Mouse (Mus musculus) forebrain, embryonic 14.5 days (tissue): Measurements from ENCODE around the gene Vmac. TPM values are rescaled to one million over a fixed set of nuclear protein-coding genes. Genes with fewer than 3 reads are reported as not detected.

Experiments used
- ATAC-seq: fragments of 200-750 bp; cut with Nextera tagmentation; 2 replicates; pipeline ENCODE4 v1.8.0; 2017; ENCODE audit warnings: mild to moderate bottlenecking, moderate library complexity
- DNase-seq: peaks from one replicate; pipeline ENCODE4 v3.0.0-alpha.2; 2015; ENCODE audit warnings: low spot score
- H3K27ac ChIP-seq: fragments of 300-500 bp; sonication (generic); 2 replicates; pipeline ENCODE4 v1.5.1; 2014; ENCODE audit warnings: low read depth, mild to moderate bottlenecking, control low read depth, low read length, moderate library complexity
- H3K27me3 ChIP-seq: fragments of 300-500 bp; sonication (generic); replicated peaks from 2 replicates; pipeline ENCODE4 v1.6.1; 2014; ENCODE audit warnings: low read length, control low read depth, mixed read lengths; ENCODE audit not compliant: control insufficient read depth, insufficient read depth
- H3K36me3 ChIP-seq: fragments of 300-500 bp; sonication (generic); 2 replicates; pipeline ENCODE4 v1.6.1; 2014; ENCODE audit warnings: low read length, control low read depth; ENCODE audit not compliant: control insufficient read depth, insufficient read depth
- H3K4me1 ChIP-seq: fragments of 300-500 bp; sonication (generic); 2 replicates; pipeline ENCODE4 v1.6.1; 2014; ENCODE audit warnings: antibody characterized with exemption, low read length, control low read depth; ENCODE audit not compliant: control insufficient read depth, insufficient read depth
- H3K4me2 ChIP-seq: fragments of 300-500 bp; sonication (generic); 2 replicates; pipeline ENCODE4 v1.6.1; 2014; ENCODE audit warnings: mild to moderate bottlenecking, control low read depth, low read length
- H3K4me3 ChIP-seq: fragments of 300-500 bp; sonication (generic); 2 replicates; pipeline ENCODE4 v1.5.1; 2014; ENCODE audit warnings: low read depth, low read length, control low read depth
- H3K9ac ChIP-seq: fragments of 300-500 bp; sonication (generic); 2 replicates; pipeline ENCODE4 v1.6.1; 2014; ENCODE audit warnings: mild to moderate bottlenecking, low read length, control low read depth, moderate library complexity
- H3K9me3 ChIP-seq: fragments of 300-500 bp; sonication (generic); replicated peaks from 2 replicates; pipeline ENCODE4 v1.6.1; 2016; ENCODE audit warnings: low read length, control low read depth, mixed read lengths; ENCODE audit not compliant: control insufficient read depth
- WGBS: fragments of 180-500 bp; shearing (Covaris S2); extraction: QIAGEN DNeasy Blood & Tissue Kit; methylation state at CpG from one replicate; pipeline ENCODE4 v1.1.7; 2014; 5-methylcytosine and 5-hydroxymethylcytosine counted together
- polyA plus RNA-seq: library from polyadenylated mRNA; unstranded; fragments of >200 nt; fragmentation: Nextera tagmentation; extraction: Ambion mirVana; gene quantifications from 2 replicates; pipeline ENCODE4 v1.2.1, GENCODE M21; 2014

Gene Vmac
- polyA plus RNA-seq, 1 experiment from 2014 or later, result 24.6 TPM

DNA sequence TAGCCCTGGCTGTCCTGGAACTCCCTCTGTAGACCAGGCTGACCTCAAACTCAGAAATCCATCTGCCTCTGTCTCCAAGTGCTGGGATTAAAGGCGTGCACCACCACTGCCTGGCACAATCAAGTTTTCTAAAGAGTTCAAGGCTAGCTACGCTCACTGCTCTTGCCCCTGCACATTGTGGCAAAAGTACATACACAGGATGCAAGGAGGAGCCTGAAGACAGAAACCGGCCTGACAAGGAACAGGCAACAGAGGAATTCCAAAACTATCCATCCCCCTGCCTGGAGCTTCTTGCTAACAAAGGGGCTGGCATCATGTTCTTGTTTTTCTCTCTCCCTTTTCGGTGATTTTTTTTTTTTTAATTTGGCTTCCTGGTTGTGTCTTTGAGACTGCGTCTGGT is 26.4 kb upstream of the Vmac start:
- Histone ChIP-seq H3K4me2 (no peak overlapping the region), H3K4me3 (no peak overlapping the region), H3K4me1 (no peaks in the 10 kb centered on the region), H3K9me3 (no peaks in the 10 kb centered on the region), H3K27ac (no peak overlapping the region), H3K27me3 (no peaks in the 10 kb centered on the region), H3K36me3 (no peaks in the 10 kb centered on the region), H3K9ac (no peak overlapping the region)
- ATAC-seq, result no peak
- DNase-seq, result no peak
- WGBS, result 69% methylated on average over 5 of the region's 5 CpGs

DNA sequence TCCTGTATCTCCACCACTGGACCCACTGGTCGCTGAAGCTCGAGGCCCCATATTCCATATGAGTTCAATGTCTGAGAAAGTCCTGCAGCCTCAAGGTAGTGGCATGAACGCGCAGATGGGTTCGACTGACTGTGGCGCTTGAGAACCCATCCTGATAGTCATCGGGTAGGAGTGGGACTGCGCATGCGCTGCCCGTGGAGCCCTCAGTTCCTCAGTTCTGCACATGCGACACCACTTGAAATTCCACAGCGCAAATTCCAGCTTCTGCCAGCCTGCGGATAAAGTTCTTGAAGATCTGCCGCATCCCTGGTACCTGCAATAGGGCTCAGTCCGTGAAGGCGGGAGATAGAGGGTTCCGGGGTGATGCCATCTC is 23.0 kb upstream of the Vmac start:
- Histone ChIP-seq H3K27ac (no peak overlapping the region), H3K4me2 (no peak overlapping the region), H3K36me3 (no peaks in the 10 kb centered on the region), H3K4me1 (no peaks in the 10 kb centered on the region), H3K4me3 (no peak overlapping the region), H3K9me3 (no peaks in the 10 kb centered on the region), H3K9ac (no peak overlapping the region), H3K27me3 (no peaks in the 10 kb centered on the region)
- WGBS, result 79% methylated on average over 17 of the region's 17 CpGs
- no peak for ATAC-seq
- no peak for DNase-seq

DNA sequence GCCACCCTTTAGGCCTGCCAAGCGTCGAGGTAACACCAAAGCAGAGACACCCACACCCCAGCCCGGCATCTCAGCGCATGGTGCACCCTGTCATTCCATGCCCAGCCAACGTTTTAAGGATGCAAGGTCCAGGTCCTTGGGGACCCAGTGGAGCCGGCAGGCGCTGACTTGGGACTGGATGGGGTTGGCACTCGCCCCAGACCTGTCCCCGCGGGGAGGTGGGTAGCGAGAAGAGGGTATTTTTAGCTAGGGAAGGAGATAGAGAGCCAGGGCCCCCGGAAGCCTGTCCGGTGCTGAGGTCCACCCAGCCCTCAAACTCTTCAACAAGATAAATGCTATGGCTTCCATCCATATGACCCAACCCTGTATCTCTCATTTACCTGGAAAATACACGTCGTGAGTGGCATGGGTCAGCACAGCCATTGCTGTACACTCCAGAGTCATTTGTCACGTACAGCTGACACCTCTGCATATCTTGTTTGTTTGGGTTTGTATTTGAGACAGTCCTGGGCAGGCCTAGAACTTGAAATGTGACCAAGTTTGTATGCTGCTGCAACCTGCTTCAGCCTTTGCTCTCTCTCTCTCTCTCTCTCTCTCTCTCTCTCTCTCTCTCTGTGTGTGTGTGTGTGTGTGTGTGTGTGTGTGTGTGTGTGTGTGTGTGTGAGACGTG is 22.4 kb upstream of the Vmac start:
- DNase-seq (no peak), ATAC-seq (no peak)
- Histone ChIP-seq H3K4me1 (no peaks in the 10 kb centered on the region), H3K9me3 (no peaks in the 10 kb centered on the region), H3K4me3 (no peak overlapping the region), H3K36me3 (no peaks in the 10 kb centered on the region), H3K27me3 (no peaks in the 10 kb centered on the region), H3K27ac (no peak overlapping the region), H3K4me2 (no peak overlapping the region), H3K9ac (no peak overlapping the region)
- WGBS, result 83% methylated on average over 17 of the region's 17 CpGs

DNA sequence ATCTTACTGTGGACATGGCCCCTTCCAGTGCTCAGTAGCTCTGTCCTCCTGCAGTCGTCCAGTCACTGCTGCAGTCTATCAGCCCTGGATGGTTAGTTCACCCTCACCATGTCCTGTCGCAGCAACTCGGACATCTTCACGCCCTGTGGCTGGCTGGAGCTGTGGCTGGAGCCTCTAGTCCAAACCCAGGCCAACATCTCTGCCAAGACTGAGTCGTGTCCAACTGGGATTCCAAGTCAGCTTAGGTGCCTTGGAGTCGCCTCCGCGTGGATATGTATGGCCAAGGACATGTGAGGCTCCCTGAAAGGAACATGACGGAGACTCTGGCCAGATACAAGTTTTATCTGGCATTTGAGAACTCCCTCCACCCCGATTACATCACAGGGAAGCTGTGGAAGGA is 20.4 kb upstream of the Vmac start:
- Histone ChIP-seq H3K4me2 (no peak overlapping the region), H3K4me3 (no peak overlapping the region), H3K36me3 (no peaks in the 10 kb centered on the region), H3K9ac (no peak overlapping the region), H3K27me3 (no peaks in the 10 kb centered on the region), H3K27ac (no peak overlapping the region), H3K4me1 (no peaks in the 10 kb centered on the region), H3K9me3 (no peaks in the 10 kb centered on the region)
- ATAC-seq (no peak), DNase-seq (no peak)
- 84% methylated on average over 10 of the region's 10 CpGs for WGBS

DNA sequence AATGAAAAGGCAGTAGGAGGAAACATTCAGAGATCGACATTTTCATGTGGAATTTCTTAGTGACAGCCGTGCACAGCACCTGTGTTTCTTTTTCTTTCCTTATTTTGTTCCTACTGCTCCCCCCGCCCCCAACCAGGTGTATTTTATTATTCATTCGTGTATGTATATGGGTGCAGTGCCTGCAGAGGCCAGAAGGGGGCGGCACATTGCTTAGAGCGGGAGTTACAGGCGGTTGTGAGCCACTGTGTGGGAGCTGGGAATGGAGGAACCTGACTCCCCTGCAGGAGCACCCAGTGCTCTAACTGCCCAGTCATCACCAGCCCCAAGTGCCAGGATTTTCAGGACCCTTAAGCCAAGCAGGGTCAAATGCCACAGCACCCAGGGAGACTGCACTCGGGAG is 18.7 kb upstream of the Vmac start:
- Histone ChIP-seq H3K9ac (no peak overlapping the region), H3K36me3 (no peaks in the 10 kb centered on the region), H3K27me3 (no peaks in the 10 kb centered on the region), H3K4me2 (no peak overlapping the region), H3K4me1 (no peaks in the 10 kb centered on the region), H3K27ac (no peak overlapping the region), H3K4me3 (no peak overlapping the region), H3K9me3 (no peaks in the 10 kb centered on the region)
- DNase-seq, result no peak
- no peak for ATAC-seq
- WGBS, result 53% methylated on average over 8 of the region's 8 CpGs

DNA sequence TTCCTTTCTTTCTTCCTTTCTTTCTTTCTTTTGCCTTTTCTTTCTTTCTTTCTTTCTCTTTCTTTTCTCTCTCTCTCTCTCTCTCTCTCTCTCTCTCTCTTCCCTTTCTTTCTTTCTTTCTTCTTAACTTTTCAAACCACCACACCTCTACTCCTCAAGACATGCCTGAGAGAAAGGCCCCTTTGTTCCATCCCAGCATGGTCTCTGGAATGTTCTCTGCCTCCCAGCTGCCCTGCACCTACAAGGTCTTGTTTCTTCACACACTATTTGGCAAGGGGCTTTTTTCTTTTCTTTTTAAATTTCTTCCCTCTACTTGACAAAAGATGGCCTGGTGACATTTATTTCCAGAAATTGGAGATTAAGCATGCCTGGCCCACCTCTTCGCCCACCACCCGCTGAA is 11.8 kb upstream of the Vmac start:
- 13% methylated on average over 2 of the region's 2 CpGs for WGBS
- Histone ChIP-seq H3K27ac (no peak overlapping the region), H3K9ac (no peak overlapping the region), H3K9me3 (no peaks in the 10 kb centered on the region), H3K36me3 (no peaks in the 10 kb centered on the region; the same call in 1 of the 2 replicates), H3K4me3 (no peak overlapping the region), H3K4me2 (no peak overlapping the region), H3K4me1 (no peaks in the 10 kb centered on the region), H3K27me3 (no peaks in the 10 kb centered on the region)
- DNase-seq (no peak), ATAC-seq (no peak)

DNA sequence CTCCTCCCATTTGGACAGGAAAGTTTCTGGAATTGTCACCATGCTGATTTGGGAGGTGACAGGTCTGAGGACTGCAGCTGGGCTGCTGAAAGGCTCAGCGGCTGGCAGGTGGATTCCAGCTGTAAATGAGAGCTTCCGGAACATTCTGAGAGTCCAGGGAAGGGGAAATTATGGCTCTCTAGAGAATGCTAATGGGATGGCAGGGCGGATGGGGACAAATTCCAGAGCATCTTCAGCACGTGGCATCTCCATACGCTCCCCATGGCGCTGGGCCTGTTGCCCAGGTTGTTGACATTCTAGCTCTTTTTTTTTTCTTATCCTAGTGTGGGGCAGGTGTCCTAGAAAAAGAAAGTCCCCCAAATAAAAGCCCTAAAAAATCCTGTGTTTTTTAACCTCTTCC is 11.3 kb upstream of the Vmac start:
- DNase-seq (no peak), ATAC-seq (no peak)
- Histone ChIP-seq H3K27ac (no peak overlapping the region), H3K9ac (no peak overlapping the region), H3K4me3 (no peak overlapping the region), H3K36me3 (peaks cover 2% of the 10 kb centered on the region), H3K9me3 (no peaks in the 10 kb centered on the region), H3K27me3 (no peaks in the 10 kb centered on the region), H3K4me1 (no peaks in the 10 kb centered on the region), H3K4me2 (no peak overlapping the region)
- WGBS, result 40% methylated on average over 6 of the region's 6 CpGs

DNA sequence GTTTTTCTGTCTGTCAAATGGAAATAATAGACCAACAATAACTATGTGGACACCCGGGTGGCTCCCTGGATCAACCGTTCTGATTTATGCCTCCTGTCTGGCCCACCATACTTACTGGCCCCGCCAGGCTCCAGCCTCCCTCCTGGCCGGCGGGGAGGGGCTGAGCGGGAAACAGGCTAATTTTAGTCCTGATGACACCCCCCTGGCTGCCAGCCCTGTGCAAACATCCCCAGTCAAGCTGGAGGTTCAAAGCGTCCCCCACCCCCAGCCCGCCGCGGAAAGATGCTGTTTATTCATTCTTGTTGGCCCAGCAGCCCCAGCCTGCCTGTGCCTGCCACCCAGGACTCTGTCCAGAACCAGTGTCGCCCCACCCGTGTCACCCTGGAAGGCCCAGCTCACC is 10.3 kb upstream of the Vmac start:
- H3K9me3 ChIP-seq, result no peaks in the 10 kb centered on the region
- DNase-seq, result no peak
- no peak for ATAC-seq
- no peak overlapping the region for H3K4me2 ChIP-seq
- no peak overlapping the region for H3K4me3 ChIP-seq
- no peak overlapping the region for H3K27ac ChIP-seq
- H3K27me3 ChIP-seq, result no peaks in the 10 kb centered on the region
- H3K9ac ChIP-seq, result no peak overlapping the region
- WGBS, result 36% methylated on average over 12 of the region's 12 CpGs
- peaks cover 12% of the 10 kb centered on the region for H3K36me3 ChIP-seq
- H3K4me1 ChIP-seq, result no peaks in the 10 kb centered on the region

DNA sequence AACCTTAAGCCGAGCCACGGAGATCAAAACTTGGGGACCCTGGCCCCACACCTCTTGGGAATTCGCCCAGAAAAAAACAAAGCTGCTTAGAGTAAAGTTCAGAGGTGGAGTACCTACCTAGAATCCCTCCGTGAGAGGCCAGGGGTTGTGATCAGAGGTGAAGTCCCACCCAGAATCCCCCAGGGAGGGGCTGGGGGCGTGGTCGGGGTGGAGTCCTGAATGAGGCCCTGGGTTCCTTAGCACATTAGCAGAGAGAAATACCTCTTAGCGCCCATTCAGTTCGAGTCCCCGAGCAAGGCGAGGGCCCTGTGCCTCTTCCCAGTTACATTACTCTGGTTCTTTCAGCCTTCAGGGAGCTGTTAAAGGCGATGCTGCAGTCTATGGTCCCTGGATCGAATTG is 9.8 kb upstream of the Vmac start:
- no peaks in the 10 kb centered on the region for H3K27me3 ChIP-seq
- H3K4me3 ChIP-seq, result no peak overlapping the region
- ATAC-seq (no peak), DNase-seq (no peak)
- peaks cover 17% of the 10 kb centered on the region for H3K36me3 ChIP-seq
- no peaks in the 10 kb centered on the region for H3K9me3 ChIP-seq
- 9% methylated on average over 12 of the region's 12 CpGs for WGBS
- H3K27ac ChIP-seq, result no peak overlapping the region
- no peak overlapping the region for H3K9ac ChIP-seq
- no peak overlapping the region for H3K4me2 ChIP-seq
- no peaks in the 10 kb centered on the region for H3K4me1 ChIP-seq
